Mouse (Mus musculus) stomach, embryonic 15.5 days (tissue): Measurements from ENCODE around the gene Tmem119. TPM values are rescaled to one million over a fixed set of nuclear protein-coding genes. Genes with fewer than 3 reads are reported as not detected.
"Not testable (repeated sequence)": the region's sequence is repeated elsewhere in the genome, so short reads cannot be mapped to it uniquely, and the experiment has no call there.

Source experiments
- ATAC-seq: fragments of 200-750 bp; cut with Nextera tagmentation; 2 replicates; pipeline ENCODE4 v1.8.0; 2017; ENCODE audit warnings: low read depth, moderate number of reproducible peaks, moderate TSS enrichment; ENCODE audit not compliant: insufficient read depth, low FRiP score
- H3K27ac ChIP-seq: fragments of 300-500 bp; sonication (generic); 2 replicates; pipeline ENCODE4 v1.5.1; 2015; ENCODE audit warnings: mild to moderate bottlenecking, inconsistent platforms
- H3K27me3 ChIP-seq: fragments of 300-500 bp; sonication (generic); replicated peaks from 2 replicates; pipeline ENCODE4 v1.6.1; 2015; ENCODE audit warnings: inconsistent platforms
- H3K36me3 ChIP-seq: fragments of 300-500 bp; sonication (generic); 2 replicates; pipeline ENCODE4 v1.6.1; 2015; ENCODE audit warnings: inconsistent platforms
- H3K4me1 ChIP-seq: fragments of 300-500 bp; sonication (generic); 2 replicates; pipeline ENCODE4 v1.6.1; 2015; ENCODE audit warnings: inconsistent platforms
- H3K4me2 ChIP-seq: fragments of 300-500 bp; sonication (generic); 2 replicates; pipeline ENCODE4 v1.6.1; 2015; ENCODE audit warnings: mild to moderate bottlenecking, inconsistent platforms
- H3K4me3 ChIP-seq: fragments of 300-500 bp; sonication (generic); replicated peaks from 2 replicates; pipeline ENCODE4 v1.5.1; 2015; ENCODE audit warnings: inconsistent platforms
- H3K9ac ChIP-seq: fragments of 300-500 bp; sonication (generic); 2 replicates; pipeline ENCODE4 v1.6.1; 2015; ENCODE audit warnings: inconsistent platforms
- H3K9me3 ChIP-seq: fragments of 300-500 bp; sonication (generic); 2 replicates; pipeline ENCODE4 v1.6.1; 2016; ENCODE audit warnings: inconsistent platforms
- WGBS: fragments of 180-500 bp; shearing (Covaris S2); methylation state at CpG from one replicate; pipeline ENCODE4 v1.1.7; 2015; 5-methylcytosine and 5-hydroxymethylcytosine counted together
- polyA plus RNA-seq: library from polyadenylated mRNA; unstranded; fragments of >200 nt; fragmentation: Nextera tagmentation; extraction: Ambion mirVana; gene quantifications from 2 replicates; pipeline ENCODE4 v1.2.1, GENCODE M21; 2015

Tmem119 gene
- polyA plus RNA-seq, 1 experiment from 2014 or later, result 60.6 TPM

- Histone ChIP-seq H3K36me3 (0 out of 2 replicates have a peak, but pooled peaks cover 3% of the 10 kb centered on the region), H3K4me1 (peaks cover 31% of the 10 kb centered on the region), H3K9me3 (no peaks in the 10 kb centered on the region), H3K4me3 (peak overlapping the region; percentile 44), H3K4me2 (peak overlapping the region; percentile 51), H3K27ac (peak overlapping the region; percentile 77), H3K27me3 (no peaks in the 10 kb centered on the region), H3K9ac (0 out of 2 replicates have a peak overlapping the region, but pooled peaks have one; percentile 10)
- ATAC-seq, result no peak
- 40% methylated on average over 5 of the region's 5 CpGs for WGBS
Measured at GRCm38 (mm10) chr5:113799691-113800090, 625 bp downstream of the Tmem119 start.

GRCm38 (mm10) chr5:113798525-113798924, 1.8 kb downstream of the Tmem119 start:
- no peak overlapping the region for H3K27ac ChIP-seq
- 61% methylated on average over 9 of the region's 9 CpGs for WGBS
- no peak for ATAC-seq
- H3K9ac ChIP-seq, result no peak overlapping the region
- H3K36me3 ChIP-seq, result 0 out of 2 replicates have a peak, but pooled peaks cover 4% of the 10 kb centered on the region
- no peaks in the 10 kb centered on the region for H3K9me3 ChIP-seq
- peaks cover 31% of the 10 kb centered on the region for H3K4me1 ChIP-seq
- H3K27me3 ChIP-seq, result no peaks in the 10 kb centered on the region
- peak overlapping the region; percentile 44 for H3K4me3 ChIP-seq
- H3K4me2 ChIP-seq, result peak overlapping the region; percentile 51

GRCm38 (mm10) chr5:113797149-113797882, 3.0 kb downstream of the Tmem119 start:
- WGBS, result 18% methylated on average over 19 of the region's 19 CpGs
- ATAC-seq, result no peak
- H3K4me3 ChIP-seq, result peak overlapping the region; percentile 44
- no peaks in the 10 kb centered on the region for H3K27me3 ChIP-seq
- H3K4me1 ChIP-seq, result peaks cover 31% of the 10 kb centered on the region
- no peaks in the 10 kb centered on the region for H3K9me3 ChIP-seq
- H3K4me2 ChIP-seq, result peak overlapping the region; percentile 51
- H3K36me3 ChIP-seq, result 0 out of 2 replicates have a peak, but pooled peaks cover 4% of the 10 kb centered on the region
- peak overlapping the region; percentile 60 for H3K27ac ChIP-seq
- no peak overlapping the region for H3K9ac ChIP-seq

- peak overlapping the region; percentile 51 for H3K4me2 ChIP-seq
- WGBS, result 6% methylated on average over 13 of the region's 13 CpGs
- ATAC-seq, result no peak
- peaks cover 35% of the 10 kb centered on the region for H3K4me1 ChIP-seq
- H3K9ac ChIP-seq, result no peak overlapping the region
- peak overlapping the region; percentile 44 for H3K4me3 ChIP-seq
- peak overlapping the region; percentile 60 for H3K27ac ChIP-seq
- 0 out of 2 replicates have a peak, but pooled peaks cover 4% of the 10 kb centered on the region for H3K36me3 ChIP-seq
- H3K9me3 ChIP-seq, result no peaks in the 10 kb centered on the region
- H3K27me3 ChIP-seq, result no peaks in the 10 kb centered on the region
Measured at GRCm38 (mm10) chr5:113796401-113797148, 3.7 kb downstream of the Tmem119 start.

- ATAC-seq, result no peak
Measured at GRCm38 (mm10) chr5:113791197-113792095, 8.9 kb downstream of the Tmem119 start.

GRCm38 (mm10) chr5:113790453-113791196, 9.7 kb downstream of the Tmem119 start:
- H3K9me3 ChIP-seq, result no peaks in the 10 kb centered on the region
- no peak for ATAC-seq

More at GRCm38 (mm10) chr5:113791197-113792095, 8.9 kb downstream of the Tmem119 start:
- 0 out of 2 replicates have a peak, but pooled peaks cover 4% of the 10 kb centered on the region for H3K36me3 ChIP-seq
- H3K4me3 ChIP-seq, result no peak overlapping the region
- no peaks in the 10 kb centered on the region for H3K9me3 ChIP-seq
- WGBS, result 76% methylated on average over 16 of the region's 16 CpGs
- H3K4me2 ChIP-seq, result no peak overlapping the region
- H3K27me3 ChIP-seq, result no peaks in the 10 kb centered on the region
- H3K27ac ChIP-seq, result no peak overlapping the region
- peaks cover 30% of the 10 kb centered on the region for H3K4me1 ChIP-seq
- H3K9ac ChIP-seq, result no peak overlapping the region

GRCm38 (mm10) chr5:113789075-113789788, 11.1 kb downstream of the Tmem119 start:
- Histone ChIP-seq H3K9ac (no peak overlapping the region), H3K4me2 (peak overlapping the region; percentile 10; the same call in 1 of the 2 replicates), H3K27ac (peak overlapping the region; percentile 77)

More at GRCm38 (mm10) chr5:113790453-113791196, 9.7 kb downstream of the Tmem119 start:
- Histone ChIP-seq H3K27me3 (no peaks in the 10 kb centered on the region), H3K27ac (peak overlapping the region; percentile 59; the same call in 1 of the 2 replicates), H3K4me3 (no peak overlapping the region), H3K9ac (no peak overlapping the region), H3K4me1 (peaks cover 25% of the 10 kb centered on the region), H3K36me3 (0 out of 2 replicates have a peak, but pooled peaks cover 4% of the 10 kb centered on the region), H3K4me2 (no peak overlapping the region)
- 54% methylated on average over 11 of the region's 11 CpGs for WGBS

GRCm38 (mm10) chr5:113788645-113789044, 11.7 kb downstream of the Tmem119 start:
- WGBS, result 34% methylated on average over 6 of the region's 6 CpGs
- peak overlapping the region; percentile 59 for H3K27ac ChIP-seq
- H3K36me3 ChIP-seq, result no peaks in the 10 kb centered on the region
- no peaks in the 10 kb centered on the region for H3K9me3 ChIP-seq
- no peak overlapping the region for H3K4me2 ChIP-seq
- no peaks in the 10 kb centered on the region for H3K27me3 ChIP-seq
- H3K4me1 ChIP-seq, result peaks cover 26% of the 10 kb centered on the region
- 0 out of 2 replicates have a peak, but pooled peaks have one; percentile 19 for ATAC-seq
- H3K4me3 ChIP-seq, result no peak overlapping the region
- H3K9ac ChIP-seq, result no peak overlapping the region

More at GRCm38 (mm10) chr5:113789075-113789788, 11.1 kb downstream of the Tmem119 start:
- Histone ChIP-seq H3K4me1 (peaks cover 25% of the 10 kb centered on the region), H3K27me3 (no peaks in the 10 kb centered on the region), H3K36me3 (no peaks in the 10 kb centered on the region), H3K4me3 (no peak overlapping the region), H3K9me3 (no peaks in the 10 kb centered on the region)
- WGBS, result 40% methylated on average over 7 of the region's 7 CpGs
- peak; percentile 45 for ATAC-seq

GRCm38 (mm10) chr5:113786985-113787384, 13.3 kb downstream of the Tmem119 start:
- H3K9ac ChIP-seq, result no peak overlapping the region
- H3K4me1 ChIP-seq, result peaks cover 38% of the 10 kb centered on the region
- H3K9me3 ChIP-seq, result no peaks in the 10 kb centered on the region
- H3K4me2 ChIP-seq, result no peak overlapping the region
- H3K36me3 ChIP-seq, result no peaks in the 10 kb centered on the region
- 79% methylated on average over 5 of the region's 5 CpGs for WGBS
- H3K27ac ChIP-seq, result no peak overlapping the region
- no peak for ATAC-seq
- H3K4me3 ChIP-seq, result no peak overlapping the region
- peaks cover 5% of the 10 kb centered on the region; the same call in 1 of the 2 replicates for H3K27me3 ChIP-seq

- not testable (repeated sequence) for ATAC-seq, H3K27me3 ChIP-seq, H3K9ac ChIP-seq, H3K9me3 ChIP-seq, H3K4me3 ChIP-seq, H3K36me3 ChIP-seq
- peak overlapping the region; percentile 91 for H3K27ac ChIP-seq
- peaks cover 26% of the 10 kb centered on the region for H3K4me1 ChIP-seq
- WGBS, result 30% methylated on average over 3 of the region's 3 CpGs
- H3K4me2 ChIP-seq, result 0 out of 2 replicates have a peak overlapping the region, but pooled peaks have one; percentile 1
Measured at GRCm38 (mm10) chr5:113784104-113784503, 16.2 kb downstream of the Tmem119 start.
